Mouse (Mus musculus) bone marrow, adult 2 months (tissue): ENCODE measurements around the gene Bckdhb.

Experiments
- CTCF ChIP-seq: fragments of 200-500 bp; IDR thresholded peaks from 2 replicates; pipeline ENCODE4 v1.5.1; 2011; ENCODE audit warnings: low read length, control low read depth; ENCODE audit not compliant: control insufficient read depth, insufficient read depth
- POLR2A ChIP-seq: fragments of 200-500 bp; IDR thresholded peaks from 2 replicates; pipeline ENCODE4 v1.6.1; 2011; ENCODE audit warnings: low read depth, mild to moderate bottlenecking, control low read depth, low read length, borderline replicate concordance; ENCODE audit not compliant: control insufficient read depth

- no peak for TF ChIP-seq POLR2A
- no peak for TF ChIP-seq CTCF
These were observed 48.5 kb downstream of the Bckdhb start for GRCm38 (mm10) chr9:83973467-83973866.
